Mouse (Mus musculus) midbrain, embryonic 12.5 days (tissue): ENCODE measurements around the gene P3h1. TPM values are rescaled to one million over a fixed set of nuclear protein-coding genes. Genes with fewer than 3 reads are reported as not detected.

Experiments
- ATAC-seq: fragments of 200-750 bp; cut with Nextera tagmentation; 2 replicates; pipeline ENCODE4 v1.8.0; 2017; ENCODE audit warnings: low read depth, moderate TSS enrichment, moderate library complexity; ENCODE audit not compliant: low FRiP score
- H3K27ac ChIP-seq: fragments of 300-500 bp; sonication (generic); replicated peaks from 2 replicates; pipeline ENCODE4 v1.5.1; 2016; ENCODE audit warnings: mild to moderate bottlenecking
- H3K27me3 ChIP-seq: fragments of 300-500 bp; sonication (generic); 2 replicates; pipeline ENCODE4 v1.6.1; 2016; ENCODE audit warnings: mild to moderate bottlenecking
- H3K36me3 ChIP-seq: fragments of 300-500 bp; sonication (generic); 2 replicates; pipeline ENCODE4 v1.6.1; 2016
- H3K4me1 ChIP-seq: fragments of 300-500 bp; sonication (generic); 2 replicates; pipeline ENCODE4 v1.6.1; 2016
- H3K4me2 ChIP-seq: fragments of 300-500 bp; sonication (generic); replicated peaks from 2 replicates; pipeline ENCODE4 v1.6.1; 2016; ENCODE audit warnings: mild to moderate bottlenecking, moderate library complexity
- H3K4me3 ChIP-seq: fragments of 300-500 bp; sonication (generic); 2 replicates; pipeline ENCODE4 v1.5.1; 2016; ENCODE audit warnings: mild to moderate bottlenecking
- H3K9ac ChIP-seq: fragments of 300-500 bp; sonication (generic); replicated peaks from 2 replicates; pipeline ENCODE4 v1.6.1; 2016; ENCODE audit warnings: mild to moderate bottlenecking, moderate library complexity
- H3K9me3 ChIP-seq: fragments of 300-500 bp; sonication (generic); 2 replicates; pipeline ENCODE4 v1.6.1; 2016; ENCODE audit warnings: mild to moderate bottlenecking
- WGBS: fragments of 180-500 bp; shearing (Covaris S2); methylation state at CpG from one replicate; pipeline ENCODE4 v1.1.7; 2016; 5-methylcytosine and 5-hydroxymethylcytosine counted together
- polyA plus RNA-seq: library from polyadenylated mRNA; unstranded; fragments of >200 nt; fragmentation: Nextera tagmentation; extraction: Ambion mirVana; gene quantifications from 2 replicates; pipeline ENCODE4 v1.2.1, GENCODE M21; 2016

The P3h1 gene
- polyA plus RNA-seq, 1 experiment from 2014 or later, result 17.7 TPM

- peaks cover 17% of the 10 kb centered on the region for H3K36me3 ChIP-seq
- H3K4me3 ChIP-seq, result no peak overlapping the region
- no peaks in the 10 kb centered on the region for H3K27me3 ChIP-seq
- H3K9ac ChIP-seq, result no peak overlapping the region
- no peak overlapping the region for H3K4me2 ChIP-seq
- peaks cover 27% of the 10 kb centered on the region for H3K4me1 ChIP-seq
- no peaks in the 10 kb centered on the region for H3K9me3 ChIP-seq
- no peak overlapping the region for H3K27ac ChIP-seq
- ATAC-seq, result no peak
- 82% methylated on average over 6 of the region's 6 CpGs for WGBS
Observed at GRCm38 (mm10) chr4:119198105-119198504, 34.6 kb upstream of the P3h1 start.

- H3K9ac ChIP-seq, result no peak overlapping the region
- no peak overlapping the region for H3K4me2 ChIP-seq
- H3K9me3 ChIP-seq, result no peaks in the 10 kb centered on the region
- 0 out of 2 replicates have a peak, but pooled peaks have one; percentile 55 for ATAC-seq
- H3K36me3 ChIP-seq, result peaks cover 17% of the 10 kb centered on the region
- H3K27ac ChIP-seq, result no peak overlapping the region
- 16% methylated on average over 8 of the region's 8 CpGs for WGBS
- peaks cover 5% of the 10 kb centered on the region; the same call in 1 of the 2 replicates for H3K4me1 ChIP-seq
- no peak overlapping the region for H3K4me3 ChIP-seq
- H3K27me3 ChIP-seq, result no peaks in the 10 kb centered on the region
Observed at GRCm38 (mm10) chr4:119204672-119205071, 28.0 kb upstream of the P3h1 start.

GRCm38 (mm10) chr4:119216667-119217066, 16.0 kb upstream of the P3h1 start:
- ATAC-seq, result no peak
- Histone ChIP-seq H3K27ac (no peak overlapping the region), H3K4me1 (peaks cover 6% of the 10 kb centered on the region; the same call in 1 of the 2 replicates), H3K36me3 (no peaks in the 10 kb centered on the region), H3K27me3 (no peaks in the 10 kb centered on the region), H3K9me3 (no peaks in the 10 kb centered on the region), H3K9ac (no peak overlapping the region), H3K4me2 (no peak overlapping the region), H3K4me3 (no peak overlapping the region)
- WGBS, result 89% methylated on average over 8 of the region's 8 CpGs

GRCm38 (mm10) chr4:119218169-119218568, 14.5 kb upstream of the P3h1 start, which contains the start of gene Tmem269:
TSS of gene Tmem269 (minus strand) at chr4:119218217.
- Histone ChIP-seq H3K27ac (no peak within 1 kb of the TSS), H3K36me3 (0 out of 2 replicates have a peak, but pooled peaks cover 5% of the 10 kb centered on the region), H3K4me3 (no peak within 1 kb of the TSS), H3K9ac (no peak within 1 kb of the TSS), H3K9me3 (no peaks in the 10 kb centered on the region), H3K4me1 (peaks cover 6% of the 10 kb centered on the region; the same call in 1 of the 2 replicates), H3K27me3 (no peaks in the 10 kb centered on the region), H3K4me2 (no peak within 1 kb of the TSS)
- WGBS, result 11% methylated on average over 11 of the region's 11 CpGs
- ATAC-seq, result no peak

- no peak overlapping the region for H3K4me3 ChIP-seq
- WGBS, result 68% methylated on average over 1 of the region's 1 CpGs
- H3K27me3 ChIP-seq, result no peaks in the 10 kb centered on the region
- ATAC-seq, result peak; percentile 38; the same call in 1 of the 2 replicates
- no peak overlapping the region for H3K4me2 ChIP-seq
- no peaks in the 10 kb centered on the region for H3K9me3 ChIP-seq
- no peaks in the 10 kb centered on the region for H3K4me1 ChIP-seq
- no peak overlapping the region for H3K9ac ChIP-seq
- H3K36me3 ChIP-seq, result peaks cover 48% of the 10 kb centered on the region
- no peak overlapping the region for H3K27ac ChIP-seq
Observed at GRCm38 (mm10) chr4:119223696-119224095, 9.0 kb upstream of the P3h1 start.

- 94% methylated on average over 3 of the region's 3 CpGs for WGBS
- Histone ChIP-seq H3K4me2 (no peak overlapping the region), H3K9ac (no peak overlapping the region), H3K4me1 (no peaks in the 10 kb centered on the region), H3K27ac (no peak overlapping the region), H3K4me3 (no peak overlapping the region), H3K9me3 (no peaks in the 10 kb centered on the region), H3K27me3 (no peaks in the 10 kb centered on the region), H3K36me3 (peaks cover 48% of the 10 kb centered on the region)
- ATAC-seq, result no peak
Observed at GRCm38 (mm10) chr4:119224534-119224933, 8.2 kb upstream of the P3h1 start.

GRCm38 (mm10) chr4:119225719-119226118, 7.0 kb upstream of the P3h1 start:
- no peaks in the 10 kb centered on the region for H3K9me3 ChIP-seq
- no peak for ATAC-seq
- no peak overlapping the region for H3K27ac ChIP-seq
- no peaks in the 10 kb centered on the region for H3K27me3 ChIP-seq
- H3K36me3 ChIP-seq, result peaks cover 48% of the 10 kb centered on the region
- H3K4me2 ChIP-seq, result no peak overlapping the region
- H3K9ac ChIP-seq, result no peak overlapping the region
- 96% methylated on average over 9 of the region's 9 CpGs for WGBS
- H3K4me1 ChIP-seq, result no peaks in the 10 kb centered on the region
- no peak overlapping the region for H3K4me3 ChIP-seq

- H3K4me3 ChIP-seq, result no peak overlapping the region
- no peaks in the 10 kb centered on the region for H3K9me3 ChIP-seq
- 94% methylated on average over 11 of the region's 11 CpGs for WGBS
- peaks cover 5% of the 10 kb centered on the region for H3K4me1 ChIP-seq
- no peaks in the 10 kb centered on the region for H3K27me3 ChIP-seq
- no peak overlapping the region for H3K4me2 ChIP-seq
- H3K27ac ChIP-seq, result no peak overlapping the region
- no peak for ATAC-seq
- peaks cover 48% of the 10 kb centered on the region for H3K36me3 ChIP-seq
- no peak overlapping the region for H3K9ac ChIP-seq
Observed at GRCm38 (mm10) chr4:119226751-119227150, 6.0 kb upstream of the P3h1 start.

- Histone ChIP-seq H3K36me3 (peaks cover 2% of the 10 kb centered on the region), H3K4me3 (peak overlapping the region; percentile 81), H3K4me1 (peaks cover 16% of the 10 kb centered on the region), H3K9ac (peak overlapping the region; percentile 73), H3K4me2 (peak overlapping the region; percentile 87), H3K27ac (peak overlapping the region; percentile 21; the same call in 1 of the 2 replicates), H3K27me3 (no peaks in the 10 kb centered on the region), H3K9me3 (no peaks in the 10 kb centered on the region)
- peak; percentile 13; the same call in 1 of the 2 replicates for ATAC-seq
- under 1% methylated on average over 36 of the region's 36 CpGs for WGBS
Observed at GRCm38 (mm10) chr4:119233256-119233901, 664 bp downstream of the P3h1 start.

GRCm38 (mm10) chr4:119234348-119234747, 1.6 kb downstream of the P3h1 start:
- Histone ChIP-seq H3K27ac (no peak overlapping the region), H3K36me3 (no peaks in the 10 kb centered on the region), H3K4me1 (peaks cover 17% of the 10 kb centered on the region), H3K4me2 (peak overlapping the region; percentile 87), H3K9ac (no peak overlapping the region), H3K4me3 (peak overlapping the region; percentile 81; the same call in 1 of the 2 replicates), H3K27me3 (no peaks in the 10 kb centered on the region), H3K9me3 (no peaks in the 10 kb centered on the region)
- WGBS, result 83% methylated on average over 3 of the region's 3 CpGs
- ATAC-seq, result no peak

- H3K27ac ChIP-seq, result no peak overlapping the region
- H3K4me1 ChIP-seq, result 0 out of 2 replicates have a peak, but pooled peaks cover 10% of the 10 kb centered on the region
- no peak for ATAC-seq
- H3K9me3 ChIP-seq, result no peaks in the 10 kb centered on the region
- no peak overlapping the region for H3K4me3 ChIP-seq
- no peak overlapping the region for H3K9ac ChIP-seq
- H3K4me2 ChIP-seq, result no peak overlapping the region
- H3K27me3 ChIP-seq, result no peaks in the 10 kb centered on the region
- peaks cover 24% of the 10 kb centered on the region for H3K36me3 ChIP-seq
- WGBS, result 82% methylated on average over 3 of the region's 3 CpGs
Observed at GRCm38 (mm10) chr4:119238661-119239060, 5.9 kb downstream of the P3h1 start.

GRCm38 (mm10) chr4:119239181-119239682, 6.5 kb downstream of the P3h1 start:
- 45% methylated on average over 12 of the region's 12 CpGs for WGBS
- no peak overlapping the region for H3K4me2 ChIP-seq
- peaks cover 29% of the 10 kb centered on the region for H3K36me3 ChIP-seq
- no peak overlapping the region for H3K4me3 ChIP-seq
- H3K27ac ChIP-seq, result peak overlapping the region; percentile 63
- H3K4me1 ChIP-seq, result 0 out of 2 replicates have a peak, but pooled peaks cover 6% of the 10 kb centered on the region
- H3K9ac ChIP-seq, result 0 out of 2 replicates have a peak overlapping the region, but pooled peaks have one; percentile 28
- no peaks in the 10 kb centered on the region for H3K9me3 ChIP-seq
- no peaks in the 10 kb centered on the region for H3K27me3 ChIP-seq
- peak; percentile 67 for ATAC-seq
